Mouse (Mus musculus): ENCODE data around the gene Sult6b1.

The Sult6b1 gene

GRCm38 (mm10) chr17:78906892-78907291 lies at the start of gene Sult6b1:
Gene Sult6b1 (minus strand): TSS chr17:78906992.
- DNase-seq: no peak

GRCm38 (mm10) chr17:78953240-78953639 lies 46.4 kb upstream of the Sult6b1 start:
- no peak for DNase-seq

- no peak for DNase-seq
Observed at GRCm38 (mm10) chr17:78952070-78952469, 45.3 kb upstream of the Sult6b1 start.

DNA sequence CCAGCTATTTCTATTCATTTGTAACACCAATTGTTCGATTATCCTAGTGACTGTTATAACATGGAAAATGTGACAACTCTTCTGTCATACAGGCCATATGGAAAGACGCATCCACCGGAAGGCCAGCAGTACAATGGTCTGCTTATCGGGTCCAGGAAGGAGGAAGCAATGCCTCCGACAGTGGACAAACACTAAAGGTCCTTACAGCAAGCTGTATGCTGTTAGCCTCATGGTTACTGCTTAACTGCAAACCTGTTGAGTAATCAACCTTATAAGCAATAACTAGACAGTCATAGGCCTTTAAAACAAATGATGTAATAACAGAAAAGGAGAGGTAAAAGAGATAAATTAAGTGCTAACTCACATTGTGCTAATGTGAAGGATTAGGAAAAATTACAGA lies 44.4 kb upstream of the Sult6b1 start:
- no peak for DNase-seq

GRCm38 (mm10) chr17:78942579-78942978 lies 35.8 kb upstream of the Sult6b1 start:
- no peak for DNase-seq

GRCm38 (mm10) chr17:78938927-78939326 lies 32.1 kb upstream of the Sult6b1 start:
- no peak for DNase-seq

DNA sequence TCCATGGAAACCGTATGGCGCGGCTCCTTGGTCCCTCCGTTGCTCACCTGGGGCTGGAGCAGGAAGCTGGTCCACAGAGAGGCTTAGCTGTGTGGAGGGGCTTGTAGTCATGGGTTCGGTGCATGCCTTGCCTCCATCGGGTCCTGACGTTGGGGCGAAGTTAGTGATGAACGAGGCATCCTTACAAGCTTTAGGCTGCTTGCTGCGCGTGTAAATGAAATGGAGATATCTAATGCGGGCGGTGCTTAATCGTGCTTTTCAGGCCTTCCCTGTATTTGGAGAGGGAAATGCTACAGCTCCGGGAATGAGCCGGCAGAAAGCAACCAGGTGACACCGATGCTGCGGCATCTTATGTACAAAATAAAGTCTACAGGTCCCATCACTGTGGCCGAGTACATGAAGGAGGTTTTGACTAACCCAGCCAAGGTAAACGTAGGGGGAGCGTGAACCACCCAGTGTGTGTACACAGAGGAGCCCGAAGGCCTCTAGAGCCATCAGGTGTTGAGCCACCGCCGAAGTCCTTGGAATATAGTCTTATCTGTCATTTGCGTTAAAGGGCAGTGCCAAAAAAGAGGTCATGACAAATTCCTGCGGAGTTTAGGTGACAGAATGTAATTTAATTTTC lies 30.5 kb upstream of the Sult6b1 start:
- DNase-seq: no peak

GRCm38 (mm10) chr17:78936466-78937228 lies 29.9 kb upstream of the Sult6b1 start, which contains the start of the genes Cebpz and Ndufaf7:
Gene Cebpz (minus strand): TSS chr17:78937066.
Gene Ndufaf7 (plus strand): TSS chr17:78937136.
- DNase-seq: peak; percentile 98

DNA sequence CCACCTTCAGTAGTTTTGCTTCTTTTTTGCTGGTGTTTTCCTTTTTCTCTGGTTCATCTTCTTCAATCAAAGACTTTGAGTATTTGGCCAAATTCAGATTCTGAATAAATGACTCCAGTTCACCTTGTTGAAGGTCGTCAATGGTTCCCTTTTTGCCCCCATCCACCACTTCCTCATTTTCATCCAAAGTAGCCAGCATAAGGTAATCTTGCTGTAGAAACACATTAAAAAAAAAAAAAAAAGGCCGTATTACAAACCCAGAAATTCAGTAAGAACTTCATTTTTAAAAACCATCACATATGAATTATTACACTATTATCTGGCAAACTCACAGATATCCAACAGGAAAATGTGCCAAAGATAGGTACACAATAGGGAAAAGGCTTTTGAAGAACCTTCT lies 29.1 kb upstream of the Sult6b1 start:
- no peak for DNase-seq

GRCm38 (mm10) chr17:78917696-78918095 lies 10.9 kb upstream of the Sult6b1 start:
- DNase-seq: no peak

DNA sequence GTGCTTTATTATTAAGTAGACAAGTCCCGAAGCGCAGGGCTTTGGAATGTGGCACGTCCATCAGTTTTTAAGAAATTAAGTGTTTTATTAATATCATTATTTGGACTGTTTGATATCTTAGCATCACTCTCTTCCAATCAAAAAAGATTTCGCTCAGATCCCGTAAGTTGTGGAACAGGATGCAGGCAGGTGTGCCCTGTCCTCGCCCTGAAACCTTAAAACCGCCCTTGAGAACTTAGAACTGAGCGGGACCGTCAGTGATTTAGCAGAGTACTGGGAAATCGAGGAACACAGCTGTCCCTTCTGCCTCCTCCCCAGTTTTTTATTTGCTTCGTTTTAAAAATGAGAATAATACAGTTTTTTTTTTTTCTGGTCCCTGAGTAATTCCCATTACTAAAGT lies 10.1 kb upstream of the Sult6b1 start:
- DNase-seq: no peak

DNA sequence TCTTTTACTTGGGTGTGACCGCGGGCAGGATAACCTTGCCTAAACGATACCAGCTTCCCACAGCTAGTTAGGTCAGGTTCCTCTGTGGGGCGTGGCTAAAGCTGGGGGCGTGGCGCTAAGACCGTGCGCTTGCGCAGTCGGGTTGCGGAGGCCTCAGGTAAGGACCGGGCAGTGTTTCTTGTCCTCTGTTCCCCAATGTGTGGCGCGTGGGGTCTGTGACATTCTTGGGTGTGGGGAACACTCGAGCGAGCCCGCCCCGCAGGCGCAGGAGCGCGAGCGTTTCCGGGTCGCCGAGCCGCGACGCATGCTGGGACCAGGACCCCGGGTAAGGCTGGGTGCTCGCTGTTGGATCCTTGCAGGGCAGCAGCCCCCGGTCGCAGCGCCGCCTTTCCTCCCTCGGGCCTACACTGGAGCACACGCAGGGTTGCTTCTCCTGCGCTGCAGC lies 9.6 kb upstream of the Sult6b1 start, which contains the start of gene Cebpzos:
Cebpzos (plus strand) TSS at position 132 of the 445 bp plus-strand sequence.
- peak; percentile 88 for DNase-seq

- DNase-seq: no peak
Observed at GRCm38 (mm10) chr17:78915772-78916171, 9.0 kb upstream of the Sult6b1 start.

- no peak for DNase-seq
Observed at GRCm38 (mm10) chr17:78913921-78914320, 7.1 kb upstream of the Sult6b1 start.

DNA sequence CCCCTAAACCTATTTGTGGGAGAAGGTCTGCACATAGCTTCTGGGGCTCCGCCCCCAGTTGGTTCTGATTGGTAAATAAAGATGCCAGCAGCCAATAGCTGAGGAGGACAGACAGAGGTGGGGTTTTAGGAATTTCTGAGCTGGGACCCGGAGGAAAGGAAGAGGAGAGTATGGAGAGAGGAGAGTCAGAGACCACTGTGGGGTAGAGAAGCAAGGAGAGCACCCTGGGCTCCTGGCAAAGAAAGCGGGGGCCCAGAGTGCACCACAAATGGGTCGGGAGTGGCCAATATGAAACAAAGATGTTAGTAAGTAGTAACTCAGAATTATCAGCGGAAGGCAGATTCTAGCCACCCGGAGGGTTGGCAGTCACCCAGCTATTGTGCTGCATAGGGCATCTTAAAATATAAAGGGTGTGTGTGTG lies 6.1 kb upstream of the Sult6b1 start:
- DNase-seq: no peak

DNA sequence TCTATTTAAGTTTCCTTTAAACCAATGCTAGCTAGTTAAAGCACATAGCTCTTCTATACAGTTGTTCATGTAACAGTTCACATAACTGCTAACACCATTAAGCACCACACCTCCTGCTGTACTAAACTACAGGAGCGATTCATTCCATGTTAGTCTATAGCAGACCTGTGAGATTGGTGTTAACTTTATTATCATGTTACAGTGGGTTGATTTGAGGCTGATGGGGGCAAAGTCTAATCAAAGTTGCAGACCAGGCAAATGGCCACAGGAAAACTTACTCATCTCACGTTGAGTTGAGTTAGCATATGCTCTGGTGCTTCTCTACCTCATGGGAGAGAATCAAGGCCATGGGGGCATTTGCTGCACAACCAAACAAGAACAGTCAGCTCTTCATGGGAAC lies 2.6 kb upstream of the Sult6b1 start:
- DNase-seq: no peak

- no peak for DNase-seq
Observed at GRCm38 (mm10) chr17:78903158-78903557, 3.6 kb downstream of the Sult6b1 start.

GRCm38 (mm10) chr17:78895394-78895793 lies 11.4 kb downstream of the Sult6b1 start:
- no peak for DNase-seq

DNA sequence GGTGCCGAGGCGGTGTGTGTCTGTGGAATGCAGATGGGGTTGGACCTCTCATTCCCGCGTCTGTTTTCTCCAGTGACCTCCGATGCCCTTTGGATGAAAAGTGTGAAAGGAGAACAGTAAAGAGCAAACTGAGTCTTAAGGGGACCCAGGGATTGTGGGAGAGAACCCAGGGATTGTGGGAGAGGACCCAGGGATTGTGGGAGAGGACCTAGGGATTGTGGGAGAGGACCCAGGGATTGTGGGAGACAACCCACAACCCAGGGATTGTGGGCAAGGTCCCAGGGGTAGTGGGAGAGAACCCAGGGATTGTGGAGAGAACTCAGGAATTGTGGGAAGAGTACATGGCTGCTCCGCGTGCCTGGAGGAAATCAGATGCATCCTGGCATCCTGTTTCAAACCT lies 11.8 kb downstream of the Sult6b1 start:
- no peak for DNase-seq

GRCm38 (mm10) chr17:78891020-78891419 lies 15.8 kb downstream of the Sult6b1 start:
- DNase-seq: no peak

DNA sequence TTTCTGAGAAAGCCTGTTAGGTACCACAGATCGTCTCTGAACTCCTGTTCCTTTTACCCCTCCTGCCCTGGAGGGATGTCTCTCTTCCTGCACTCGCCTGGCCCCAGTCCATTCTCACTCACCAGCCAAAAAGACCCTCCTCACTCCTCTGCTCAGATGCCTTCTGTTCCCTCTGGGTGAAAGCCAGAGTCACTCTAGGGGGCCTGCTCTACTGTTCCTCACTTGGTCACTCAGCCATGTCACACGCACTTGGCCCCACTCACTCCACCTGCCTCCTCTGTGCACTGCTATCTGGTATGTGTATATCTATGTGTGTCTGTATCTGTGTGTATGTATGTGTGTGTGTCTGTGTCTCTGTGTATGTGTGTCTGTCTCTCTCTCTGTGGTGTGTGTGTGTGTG lies 17.6 kb downstream of the Sult6b1 start:
- no peak for DNase-seq

- no peak for DNase-seq
Observed at GRCm38 (mm10) chr17:78888554-78888953, 18.2 kb downstream of the Sult6b1 start.

DNA sequence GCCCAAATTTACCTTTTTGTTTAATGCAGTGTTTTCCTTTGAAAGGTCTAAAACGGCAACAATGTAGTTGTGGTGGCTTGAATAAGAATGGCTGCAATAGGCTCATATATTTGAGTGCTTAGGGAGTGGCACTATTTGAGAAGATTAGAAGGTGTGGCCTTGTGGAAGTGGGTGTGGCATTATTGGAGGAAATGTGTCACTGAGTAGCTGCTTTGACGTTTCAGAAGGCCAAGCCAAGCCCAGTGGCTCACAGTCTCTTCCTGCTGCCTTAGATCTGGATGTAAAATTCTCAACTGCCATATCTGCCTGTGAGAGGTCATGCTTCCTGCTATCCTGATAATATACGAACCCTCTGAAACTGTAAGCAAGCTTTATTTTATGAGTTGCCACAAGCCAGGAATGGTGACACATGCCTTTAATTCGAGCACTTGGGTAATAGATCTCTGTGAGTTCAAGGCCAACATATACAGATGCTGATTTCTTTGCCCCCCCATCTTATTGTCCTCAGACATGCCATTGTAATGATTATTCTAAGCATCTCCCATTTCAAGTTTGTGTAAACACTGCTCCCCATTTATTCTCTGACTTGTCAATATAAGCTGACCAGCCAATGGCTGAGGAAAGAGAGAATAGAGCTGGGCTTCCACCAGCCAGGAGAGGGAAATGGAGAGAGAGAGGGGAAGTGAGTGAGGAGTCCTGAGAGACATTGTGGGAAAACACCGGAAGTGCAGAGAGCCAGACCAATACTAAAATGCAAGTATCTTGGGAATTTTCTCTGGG lies 21.3 kb downstream of the Sult6b1 start:
- no peak for DNase-seq

Measured in right cerebral cortex, postnatal 25 days (tissue).